Mouse (Mus musculus) cerebellum, adult 2 months (tissue): ENCODE measurements at regions not wholly inside any gene's neighbourhood (a gene's known extent, or its start where the extent isn't known, plus 50 kb on each side); places are given as distances from the start of the nearest gene placed in this dataset.
A peak's percentile ranks its signal among the peaks of the same experiment; 100 is the strongest.

Experiments used
- DNase-seq, 2 experiments: peaks; one replicate each; pipeline ENCODE4 v3.0.0; 2021
- H3K27ac ChIP-seq: fragments of 200-500 bp; 2 replicates; pipeline ENCODE4 v1.5.1; 2012; ENCODE audit warnings: low read length, control low read depth, inconsistent platforms; ENCODE audit not compliant: insufficient read depth
- H3K27me3 ChIP-seq: fragments of 200-500 bp; 2 replicates; pipeline ENCODE4 v1.6.1; 2012; ENCODE audit warnings: inconsistent platforms, mild to moderate bottlenecking, low read length, moderate library complexity; ENCODE audit not compliant: control insufficient read depth, insufficient read depth
- H3K4me1 ChIP-seq: fragments of 200-500 bp; 2 replicates; pipeline ENCODE4 v1.6.1; 2011; ENCODE audit warnings: low read length; ENCODE audit not compliant: control insufficient read depth, insufficient read depth
- H3K4me3 ChIP-seq: fragments of 200-500 bp; replicated peaks from 2 replicates; pipeline ENCODE3; 2011; ENCODE audit warnings: mild to moderate bottlenecking, low read depth, low read length, control low read depth; ENCODE audit not compliant: insufficient read depth
- CTCF ChIP-seq: fragments of 200-500 bp; IDR thresholded peaks from 2 replicates; pipeline ENCODE4 v1.5.1; 2011; ENCODE audit warnings: low read depth, mild to moderate bottlenecking, control low read depth, low read length, moderate library complexity, borderline replicate concordance; ENCODE audit not compliant: insufficient read depth
- POLR2A ChIP-seq: fragments of 200-500 bp; IDR thresholded peaks from 2 replicates; pipeline ENCODE4 v1.6.1; 2011; ENCODE audit warnings: low read length, control low read depth, borderline replicate concordance; ENCODE audit not compliant: insufficient read depth
- WGBS: fragments of 180-500 bp; shearing (Covaris S2); methylation state at CpG from one replicate; pipeline ENCODE4 v1.1.7; 2018; 5-methylcytosine and 5-hydroxymethylcytosine counted together

GRCm38 (mm10) chr5:51934910-51935309 lies 255.4 kb downstream of the Dhx15 start:
- Histone ChIP-seq H3K27me3 (no peaks in the 10 kb centered on the region), H3K4me1 (no peaks in the 10 kb centered on the region), H3K27ac (no peak overlapping the region), H3K4me3 (no peak overlapping the region)
- whole genome bisulfite sequencing, result 91% methylated on average over 4 of the region's 4 CpGs
- DNase-seq, result no peak
- TF ChIP-seq POLR2A, result no peak

- TF ChIP-seq CTCF (no peak), POLR2A (no peak)
- WGBS, result 88% methylated on average over 1 of the region's 1 CpGs
- no peaks in the 10 kb centered on the region for H3K4me1 ChIP-seq
Measured at GRCm38 (mm10) chr5:51933331-51933730, 257.0 kb downstream of the Dhx15 start.

DNA sequence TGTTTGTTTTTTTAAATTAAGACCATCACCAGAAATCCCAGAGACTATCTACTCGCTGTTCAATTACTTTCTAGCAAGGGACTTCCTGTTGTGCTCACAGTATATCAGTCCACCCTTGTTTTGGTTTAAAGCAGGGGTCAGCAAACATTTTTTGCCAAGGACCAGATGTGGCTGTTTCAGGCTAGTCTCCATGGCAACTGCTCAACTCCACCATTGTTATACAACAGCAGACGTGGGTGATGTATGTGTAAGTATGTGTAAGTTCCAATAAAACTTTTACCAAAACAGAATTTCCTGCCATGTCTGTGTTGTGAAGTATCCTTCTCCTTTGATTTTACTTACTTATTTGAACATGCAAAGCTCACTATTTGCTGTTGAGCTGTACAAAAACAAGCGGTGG lies 259.9 kb downstream of the Dhx15 start:
- no peaks in the 10 kb centered on the region for H3K4me1 ChIP-seq
- TF ChIP-seq POLR2A, result no peak
- no peak for TF ChIP-seq CTCF
- WGBS, result 87% methylated on average over 3 of the region's 3 CpGs

More at GRCm38 (mm10) chr5:51933331-51933730, 257.0 kb downstream of the Dhx15 start:
- Histone ChIP-seq H3K27me3 (no peaks in the 10 kb centered on the region), H3K27ac (no peak overlapping the region), H3K4me3 (no peak overlapping the region)
- DNase-seq, result no peak

DNA sequence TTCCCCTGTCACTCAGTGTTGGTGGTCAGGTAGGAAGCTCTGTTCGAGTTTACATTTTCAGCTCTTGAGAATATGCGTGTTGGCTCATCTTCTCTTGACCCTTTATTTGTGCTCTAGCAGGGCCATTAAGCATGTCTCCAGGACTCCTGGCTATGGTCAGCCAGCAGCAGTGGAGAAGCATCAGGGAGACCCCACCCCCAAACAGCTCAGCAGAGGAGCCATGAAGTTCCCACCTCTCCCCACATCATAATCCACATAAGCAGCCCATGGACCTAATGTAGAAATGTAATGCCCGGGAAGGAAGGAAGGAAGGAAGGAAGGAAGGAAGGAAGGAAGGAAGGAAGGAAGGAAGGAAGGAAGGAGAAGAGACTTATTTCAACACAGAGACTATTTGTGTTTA lies 261.5 kb downstream of the Dhx15 start:
- TF ChIP-seq POLR2A (no peak), CTCF (no peak)
- 82% methylated on average over 3 of the region's 3 CpGs for WGBS
- Histone ChIP-seq H3K27me3 (no peaks in the 10 kb centered on the region), H3K27ac (no peak overlapping the region), H3K4me1 (no peaks in the 10 kb centered on the region), H3K4me3 (no peak overlapping the region)
- no peak for DNase-seq

More for the DNA sequence above, 259.9 kb downstream of the Dhx15 start:
- H3K27ac ChIP-seq, result no peak overlapping the region
- DNase-seq, result no peak
- H3K4me3 ChIP-seq, result no peak overlapping the region
- H3K27me3 ChIP-seq, result no peaks in the 10 kb centered on the region

DNA sequence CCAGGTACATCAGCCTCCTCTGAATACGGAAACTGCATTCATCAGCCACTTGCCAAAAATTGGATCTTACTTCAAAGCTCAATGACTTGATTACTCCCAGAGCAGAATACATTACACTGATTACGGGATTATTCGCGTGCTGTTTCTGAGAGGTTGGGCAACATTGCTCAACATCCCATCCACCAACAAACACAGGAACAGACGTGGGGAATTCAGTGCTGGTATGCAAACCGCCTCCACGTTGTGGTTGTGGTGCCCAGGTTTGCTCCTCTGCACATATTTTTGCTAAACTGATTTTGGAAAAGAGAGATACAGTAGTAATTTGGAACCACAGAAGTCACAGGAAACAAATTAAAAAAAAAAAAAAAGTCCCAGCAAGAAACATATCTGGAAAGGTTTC lies 266.9 kb downstream of the Dhx15 start:
- Histone ChIP-seq H3K27ac (no peak overlapping the region), H3K4me3 (no peak overlapping the region), H3K4me1 (no peaks in the 10 kb centered on the region), H3K27me3 (no peaks in the 10 kb centered on the region)
- DNase-seq, result no peak
- TF ChIP-seq POLR2A (no peak), CTCF (no peak)
- WGBS, result 91% methylated on average over 7 of the region's 7 CpGs

DNA sequence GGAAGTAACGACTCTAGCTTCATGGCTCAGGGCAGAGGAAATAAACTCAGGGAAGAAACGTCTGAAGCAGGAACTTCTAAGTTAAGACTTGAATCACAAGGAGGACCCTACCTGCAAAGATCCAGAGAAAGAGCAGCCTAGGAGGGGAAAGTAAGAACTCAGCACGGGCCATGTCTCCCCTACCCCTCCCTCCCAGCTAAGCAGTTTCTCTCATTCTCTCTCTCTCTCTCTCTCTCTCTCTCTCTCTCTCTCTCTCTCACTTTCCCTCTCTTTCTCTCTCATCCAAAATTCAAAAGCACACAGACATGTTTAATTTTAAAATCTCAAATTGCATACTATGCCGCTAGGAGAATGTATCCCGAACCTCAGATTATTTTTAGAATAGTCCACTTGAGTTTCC lies 267.3 kb downstream of the Dhx15 start:
- WGBS, result 78% methylated on average over 5 of the region's 5 CpGs

DNA sequence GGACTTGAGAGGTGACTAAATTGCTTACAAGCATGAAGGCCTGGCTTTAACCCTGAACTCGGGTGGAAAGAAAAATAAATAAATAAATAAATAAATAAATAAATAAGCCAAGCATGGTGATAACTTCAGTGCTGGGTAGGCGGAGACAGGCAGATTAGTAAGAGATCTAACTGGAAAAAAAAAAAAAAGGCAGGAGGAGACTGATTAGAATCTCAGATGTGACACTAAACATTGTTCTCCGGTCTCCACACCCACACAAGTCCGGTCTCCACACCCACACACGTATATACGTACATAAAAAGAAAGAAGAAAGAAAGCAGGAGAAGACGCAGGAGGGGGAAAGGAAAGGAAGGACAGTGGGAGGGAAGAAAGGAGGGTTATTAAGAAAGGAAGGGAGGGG lies 267.8 kb downstream of the Dhx15 start:
- WGBS, result 86% methylated on average over 7 of the region's 7 CpGs
- H3K27ac ChIP-seq, result no peak overlapping the region
- no peak for TF ChIP-seq CTCF
- no peak for TF ChIP-seq POLR2A
- H3K27me3 ChIP-seq, result no peaks in the 10 kb centered on the region
- H3K4me1 ChIP-seq, result no peaks in the 10 kb centered on the region
- no peak for DNase-seq
- no peak overlapping the region for H3K4me3 ChIP-seq

More for the DNA sequence above, 267.3 kb downstream of the Dhx15 start:
- DNase-seq, result no peak
- no peak overlapping the region for H3K27ac ChIP-seq
- no peaks in the 10 kb centered on the region for H3K4me1 ChIP-seq
- no peaks in the 10 kb centered on the region for H3K27me3 ChIP-seq
- H3K4me3 ChIP-seq, result no peak overlapping the region
- no peak for TF ChIP-seq POLR2A

DNA sequence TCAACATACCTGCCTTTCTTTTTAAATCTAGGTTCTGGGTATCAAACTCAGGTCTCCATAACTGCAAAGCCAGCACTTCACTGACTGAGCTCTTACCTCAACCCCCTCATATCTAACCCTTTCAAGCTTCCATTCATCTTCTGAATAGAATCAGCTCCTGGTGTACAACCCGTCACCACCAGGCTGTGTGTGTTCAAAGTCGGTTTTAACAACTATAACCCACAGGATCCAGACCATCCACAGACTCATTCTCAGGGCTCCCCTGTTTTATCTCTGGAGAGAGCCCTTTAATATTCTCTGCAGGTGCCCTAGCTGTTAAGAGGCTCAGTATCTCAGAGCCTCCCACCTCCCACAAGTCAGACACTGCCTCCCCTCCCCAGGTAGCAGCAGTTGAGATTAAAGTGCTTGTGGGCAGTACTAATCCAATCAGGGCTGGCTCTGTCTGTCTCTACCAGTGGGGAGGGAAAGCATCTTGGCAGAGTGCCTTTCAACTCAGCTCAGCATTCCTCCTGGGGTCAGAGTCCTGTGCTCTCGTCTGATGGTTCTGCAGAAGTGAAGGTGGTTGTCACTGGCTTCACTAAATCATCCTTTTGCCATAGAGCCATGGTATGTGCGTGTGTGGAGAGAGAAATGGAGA lies 272.4 kb downstream of the Dhx15 start:
- TF ChIP-seq CTCF (no peak), POLR2A (no peak)
- peak; percentile 18 to 25 for DNase-seq
- Histone ChIP-seq H3K27me3 (no peaks in the 10 kb centered on the region), H3K27ac (no peak overlapping the region), H3K4me3 (no peak overlapping the region), H3K4me1 (no peaks in the 10 kb centered on the region)
- 38% methylated on average over 4 of the region's 4 CpGs for WGBS

DNA sequence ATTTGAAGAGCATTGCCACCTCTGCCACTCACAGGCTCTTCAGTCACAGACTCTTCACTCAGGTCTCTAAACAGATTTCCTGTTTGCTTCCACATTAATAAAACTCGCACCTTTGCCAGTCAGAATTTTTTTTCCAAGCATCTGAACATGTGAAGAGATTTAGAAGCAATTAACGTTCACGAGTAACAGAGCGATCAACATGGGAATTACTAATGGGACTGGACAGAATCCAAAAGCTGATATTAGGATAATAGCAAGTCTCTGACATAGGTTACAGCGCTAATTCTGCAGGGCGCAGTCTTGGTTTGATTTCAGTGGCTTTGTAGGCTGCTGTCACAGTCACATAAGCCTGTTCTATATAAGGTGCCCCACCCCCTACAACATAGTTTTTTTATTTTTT lies 275.6 kb downstream of the Dhx15 start:
- 63% methylated on average over 6 of the region's 6 CpGs for WGBS
- DNase-seq, result no peak
- Histone ChIP-seq H3K4me3 (no peak overlapping the region), H3K27me3 (no peaks in the 10 kb centered on the region), H3K27ac (no peak overlapping the region), H3K4me1 (no peaks in the 10 kb centered on the region)
- no peak for TF ChIP-seq POLR2A
- no peak for TF ChIP-seq CTCF
